18 mouse cellular contexts compared by ENCODE assay signal in the genomic region with DNA sequence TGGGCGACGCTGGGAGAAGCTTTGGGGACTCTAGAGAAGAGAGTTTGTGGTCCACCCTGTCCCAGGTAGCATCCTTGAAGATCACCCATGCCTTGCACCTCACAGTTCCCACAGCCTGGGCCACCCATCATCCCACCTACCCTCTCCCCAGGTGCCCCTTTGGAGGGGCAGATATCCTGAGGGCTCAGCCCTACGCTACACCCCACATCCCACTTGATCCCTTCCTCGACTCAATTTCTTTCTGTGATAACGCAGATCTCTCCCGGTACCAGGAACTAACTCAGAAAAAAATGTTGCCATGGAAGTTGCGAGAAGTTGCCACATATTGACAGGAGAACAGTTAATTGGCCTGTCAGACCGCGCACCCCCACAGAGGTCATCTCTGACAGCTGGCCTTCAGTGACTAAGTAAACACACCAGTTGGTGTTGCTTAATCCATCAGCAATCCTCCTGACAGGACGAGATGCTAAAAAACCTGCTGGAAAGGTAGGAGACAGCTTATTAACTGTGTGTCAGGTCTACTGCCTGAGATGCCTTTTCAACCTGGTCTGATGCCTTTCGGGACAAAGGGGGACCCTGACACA.
"Had no signal": no experiment of that assay in that cellular context is flagged by ENCODE, and none has a peak within 500 bp of the region (broad histone marks: within the 10 kb centered on the region; RNA-seq: fewer than 3 reads in every experiment).

No protein-coding gene starts in this region.

- ATAC-seq: intestine, embryonic 15.5 days had no signal

- H3K36me3 ChIP-seq: intestine, embryonic 15.5 days; limb, embryonic 10.5 days; limb, embryonic 13.5 days had no signal

- H3K27ac ChIP-seq: intestine, embryonic 15.5 days; limb, embryonic 10.5 days; limb, embryonic 13.5 days; stomach, postnatal 0 days had no signal

- H3K4me2 ChIP-seq: intestine, embryonic 15.5 days; limb, embryonic 13.5 days; midbrain, embryonic 11.5 days had no signal

- H3K4me3 ChIP-seq: intestine, embryonic 15.5 days; limb, embryonic 10.5 days; limb, embryonic 13.5 days had no signal

- H3K9me3 ChIP-seq: intestine, embryonic 15.5 days; limb, embryonic 10.5 days had no signal

- H3K4me1 ChIP-seq: intestine, embryonic 15.5 days; limb, embryonic 10.5 days; limb, embryonic 13.5 days had no signal

- DNase-seq: kidney, adult 11 months; kidney, adult 8-10 months; kidney, postnatal 14 days; kidney, postnatal 4 days; lung, adult 2 months; lung, postnatal 14 days; lung, postnatal 4 days; midbrain, embryonic 14.5 days; right cerebral cortex, postnatal 14 days; right cerebral cortex, postnatal 4 days; thymus, adult 2 months; thymus, postnatal 14 days; thymus, postnatal 4 days had no signal

- H3K9ac ChIP-seq: intestine, embryonic 15.5 days; limb, embryonic 13.5 days had no signal

- H3K27me3 ChIP-seq: intestine, embryonic 15.5 days; limb, embryonic 13.5 days had no signal
